Mouse (Mus musculus): ENCODE measurements at regions not wholly inside any gene's neighbourhood (a gene's known extent, or its start where the extent isn't known, plus 50 kb on each side); places are given as distances from the start of the nearest gene placed in this dataset.

GRCm38 (mm10) chr2:103893159-103893740 is 64.5 kb upstream of the Lmo2 start:
- DNase-seq (ENCODE audit: low spot score) = no peak

- DNase-seq (ENCODE audit: low spot score) = no peak
Observed at GRCm38 (mm10) chr2:103893805-103894204, 64.0 kb upstream of the Lmo2 start.

GRCm38 (mm10) chr2:103894981-103895676 is 62.7 kb upstream of the Lmo2 start:
- DNase-seq (ENCODE audit: low spot score) = no peak

GRCm38 (mm10) chr2:103896160-103896559 is 61.6 kb upstream of the Lmo2 start:
- DNase-seq (ENCODE audit: low spot score) = no peak

- no peak for DNase-seq (ENCODE audit: low spot score)
Observed at GRCm38 (mm10) chr2:103896814-103897213, 61.0 kb upstream of the Lmo2 start.

GRCm38 (mm10) chr2:103899713-103900112 is 58.1 kb upstream of the Lmo2 start:
- no peak for DNase-seq (ENCODE audit: low spot score)

- DNase-seq (ENCODE audit: low spot score) = no peak
Observed at GRCm38 (mm10) chr2:103900384-103900783, 57.4 kb upstream of the Lmo2 start.

GRCm38 (mm10) chr2:103901457-103901856 is 56.3 kb upstream of the Lmo2 start:
- DNase-seq (ENCODE audit: low spot score) = no peak

GRCm38 (mm10) chr2:103902777-103903176 is 55.0 kb upstream of the Lmo2 start:
- DNase-seq (ENCODE audit: low spot score) = no peak

GRCm38 (mm10) chr2:103905681-103906080 is 52.1 kb upstream of the Lmo2 start:
- no peak for DNase-seq (ENCODE audit: low spot score)

- DNase-seq (ENCODE audit: low spot score) = no peak
Observed at GRCm38 (mm10) chr2:103906581-103907184, 51.1 kb upstream of the Lmo2 start.
